Mouse (Mus musculus): Measurements from ENCODE around the gene Flii.

- TF ChIP-seq CTCF (conservative IDR thresholded peaks at IDR 0.05; ENCODE audit: insufficient read depth, insufficient read length, low read depth, low read length) (no peak), POLR2A (IDR thresholded peaks at IDR 0.05; ENCODE audit: low read depth, low read length) (no peak)
These were observed 7.1 kb upstream of the Flii start for GRCm38 (mm10) chr11:60734206-60734605.

Data from kidney, adult 2 months (tissue).